Mouse (Mus musculus) bone marrow, adult 2 months (tissue): Measurements from ENCODE around the gene Cdh26. TPM values are rescaled to one million over a fixed set of nuclear protein-coding genes. Genes with fewer than 3 reads are reported as not detected.

Experiments used
- H3K27ac ChIP-seq: fragments of 200-500 bp; 2 replicates; pipeline ENCODE4 v1.5.1; 2012; ENCODE audit warnings: low read depth, mild to moderate bottlenecking, control low read depth, inconsistent platforms, low read length; ENCODE audit not compliant: control insufficient read depth, poor library complexity, insufficient read depth
- H3K4me1 ChIP-seq: fragments of 200-500 bp; 2 replicates; pipeline ENCODE4 v1.6.1; 2011; ENCODE audit warnings: low read length; ENCODE audit not compliant: control insufficient read depth, insufficient read depth
- H3K4me3 ChIP-seq: fragments of 200-500 bp; replicated peaks from 2 replicates; pipeline ENCODE3; 2011; ENCODE audit warnings: mild to moderate bottlenecking, low read depth, low read length, control low read depth; ENCODE audit not compliant: control insufficient read depth
- CTCF ChIP-seq: fragments of 200-500 bp; IDR thresholded peaks from 2 replicates; pipeline ENCODE4 v1.5.1; 2011; ENCODE audit warnings: low read length, control low read depth; ENCODE audit not compliant: control insufficient read depth, insufficient read depth
- POLR2A ChIP-seq: fragments of 200-500 bp; IDR thresholded peaks from 2 replicates; pipeline ENCODE4 v1.6.1; 2011; ENCODE audit warnings: low read depth, mild to moderate bottlenecking, control low read depth, low read length, borderline replicate concordance; ENCODE audit not compliant: control insufficient read depth
- WGBS: fragments of 180-500 bp; shearing (Covaris S2); methylation state at CpG from one replicate; pipeline ENCODE4 v1.1.7; 2018; 5-methylcytosine and 5-hydroxymethylcytosine counted together
- polyA plus RNA-seq: library from polyadenylated mRNA; stranded (reverse); fragments of >200 nt; gene quantifications from 2 replicates; pipeline ENCODE4 v1.2.4, GENCODE M21; 2011; ENCODE audit warnings: low replicate concordance; ENCODE audit not compliant: missing spikeins, insufficient read depth, insufficient read length

The Cdh26 gene
- polyA plus RNA-seq, result not detected in 2 replicates

DNA sequence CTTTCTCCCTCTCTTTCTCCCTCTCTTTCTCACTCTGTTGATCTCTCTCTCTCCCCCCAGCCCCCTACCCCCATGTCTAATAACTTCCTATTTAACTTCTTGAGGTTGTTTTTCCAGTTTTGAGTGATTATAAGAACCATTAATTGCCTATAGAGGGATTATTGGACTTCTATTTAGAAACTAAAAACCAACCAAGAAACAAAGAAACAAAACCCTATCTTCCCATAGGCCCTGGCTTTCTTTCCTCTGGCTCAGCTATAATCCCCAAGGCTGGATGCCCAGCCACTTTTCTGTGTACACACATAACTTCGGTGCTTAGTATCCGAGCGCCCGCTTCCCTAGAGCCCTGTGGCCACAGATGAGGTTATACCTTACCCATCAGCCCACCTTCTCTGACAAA lies at the start of gene Cdh26:
Gene Cdh26 (plus strand): TSS at position 301 of the 400 bp plus-strand sequence.
- no peaks in the 10 kb centered on the region; the same call in 1 of the 2 replicates for H3K4me1 ChIP-seq
- 86% methylated on average over 4 of the region's 4 CpGs for WGBS
- TF ChIP-seq POLR2A (no peak), CTCF (no peak)

DNA sequence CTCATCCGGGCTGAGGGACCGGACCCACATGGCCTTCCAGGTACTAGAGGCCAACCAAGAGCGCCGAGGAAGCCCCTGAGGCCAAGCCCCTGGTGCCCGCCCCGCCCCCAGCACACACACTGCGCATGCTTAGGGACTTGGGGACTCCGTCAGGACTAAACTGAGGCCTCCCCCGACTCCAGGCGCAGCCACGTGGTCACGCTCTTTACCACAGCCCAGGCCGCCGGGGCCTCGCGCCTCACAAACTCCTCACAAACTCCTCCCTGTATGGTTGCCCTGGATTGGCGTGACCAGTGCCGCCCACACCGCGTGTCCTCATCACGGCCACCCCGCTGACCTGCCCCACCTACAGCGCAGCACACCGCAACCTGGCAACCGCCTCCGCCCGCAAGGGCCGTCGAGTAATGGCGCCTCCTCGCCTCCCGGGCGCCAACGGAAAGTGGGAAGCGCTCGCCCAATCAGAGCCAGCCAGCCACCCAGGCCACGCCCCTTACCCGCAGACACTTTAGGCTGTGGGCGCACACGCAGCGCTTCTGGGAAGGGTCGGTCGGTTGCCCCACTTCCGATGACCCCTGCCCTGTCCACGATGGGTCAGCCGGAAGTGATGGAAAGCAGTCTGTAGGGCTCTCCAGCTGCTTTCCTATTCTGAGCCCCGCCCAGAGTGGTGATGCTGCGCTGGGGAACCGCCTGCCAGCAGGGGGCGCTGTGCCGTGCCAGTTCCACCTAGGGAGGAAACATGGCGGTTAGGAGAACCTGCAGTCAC lies 23.1 kb upstream of the Cdh26 start, which contains the start of gene Sycp2:
Gene Sycp2 (minus strand): TSS at position 633 of the 763 bp plus-strand sequence.
- WGBS, result 82% methylated on average over 52 of the region's 52 CpGs
- Histone ChIP-seq H3K4me3 (no peak within 1 kb of the TSS), H3K4me1 (no peaks in the 10 kb centered on the region; the same call in 1 of the 2 replicates), H3K27ac (no peak within 1 kb of the TSS)
- TF ChIP-seq POLR2A (no peak), CTCF (peak; percentile 47; the same call in 1 of the 2 replicates)

More for the DNA sequence above, at the start of gene Cdh26:
- no peak within 1 kb of the TSS for H3K4me3 ChIP-seq
- H3K27ac ChIP-seq, result no peak within 1 kb of the TSS

DNA sequence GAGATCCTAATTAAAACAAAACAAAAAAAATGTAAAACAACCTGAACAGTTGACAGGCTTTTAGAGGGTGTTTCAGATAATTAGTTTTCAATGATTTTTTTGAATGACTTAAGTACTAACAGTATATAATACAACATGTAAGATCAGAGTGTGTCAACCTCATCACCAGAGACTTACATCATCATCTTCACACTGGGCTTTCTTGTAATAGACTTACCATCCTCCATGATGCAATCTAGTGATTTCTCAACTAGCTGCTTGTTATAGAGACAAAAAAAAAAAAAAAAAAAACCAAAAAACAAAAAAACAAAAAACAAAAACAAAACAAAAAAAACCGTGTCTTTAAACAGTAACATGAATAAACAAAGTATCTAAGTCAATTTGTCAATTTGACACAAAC lies 21.3 kb upstream of the Cdh26 start:
- no peak overlapping the region for H3K4me3 ChIP-seq
- no peak overlapping the region for H3K27ac ChIP-seq
- WGBS, result 28% methylated on average over 1 of the region's 1 CpGs
- no peak for TF ChIP-seq CTCF
- no peak for TF ChIP-seq POLR2A
- peaks cover 2% of the 10 kb centered on the region for H3K4me1 ChIP-seq

DNA sequence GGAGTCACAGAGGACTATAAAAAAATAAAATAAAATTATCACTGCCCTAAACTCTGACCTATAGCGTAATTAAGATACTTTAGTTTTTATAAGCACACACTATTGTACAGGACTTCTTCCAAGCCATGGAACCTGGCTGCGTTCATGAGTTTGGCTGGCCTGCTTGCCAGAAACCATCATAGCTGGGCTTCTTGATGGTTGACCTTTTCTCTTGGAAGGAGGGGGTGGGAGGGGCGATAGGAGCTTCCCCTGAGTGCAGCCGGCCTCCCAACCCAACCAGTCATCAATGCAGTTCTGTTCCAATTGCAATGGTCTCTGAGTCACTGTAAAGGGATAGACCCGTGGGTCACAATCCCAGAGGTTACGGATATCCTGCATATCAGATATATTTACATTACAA lies 20.0 kb upstream of the Cdh26 start:
- no peak overlapping the region for H3K4me3 ChIP-seq
- no peak for TF ChIP-seq CTCF
- TF ChIP-seq POLR2A, result no peak
- WGBS, result 77% methylated on average over 6 of the region's 6 CpGs
- H3K4me1 ChIP-seq, result peaks cover 2% of the 10 kb centered on the region
- no peak overlapping the region for H3K27ac ChIP-seq

DNA sequence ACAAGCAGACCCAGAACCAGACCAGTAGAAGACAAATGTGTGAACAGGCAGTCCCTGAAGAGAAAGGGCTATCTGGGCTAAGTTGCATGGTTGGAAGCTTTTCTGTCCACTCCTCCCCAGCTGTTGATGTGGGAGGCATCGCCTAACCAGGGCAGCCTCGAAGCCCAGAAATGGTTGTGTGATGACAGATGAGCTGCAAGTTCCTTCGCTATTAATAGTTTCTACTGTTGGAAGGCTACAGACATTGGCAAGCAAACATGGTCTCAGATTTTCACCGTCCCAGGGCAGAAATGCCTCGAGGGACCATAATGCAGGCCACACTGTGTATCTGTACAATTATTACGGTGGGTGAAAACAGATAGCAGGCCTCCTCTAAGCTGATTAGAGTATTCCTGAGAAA lies 17.7 kb upstream of the Cdh26 start:
- peaks cover 2% of the 10 kb centered on the region for H3K4me1 ChIP-seq

DNA sequence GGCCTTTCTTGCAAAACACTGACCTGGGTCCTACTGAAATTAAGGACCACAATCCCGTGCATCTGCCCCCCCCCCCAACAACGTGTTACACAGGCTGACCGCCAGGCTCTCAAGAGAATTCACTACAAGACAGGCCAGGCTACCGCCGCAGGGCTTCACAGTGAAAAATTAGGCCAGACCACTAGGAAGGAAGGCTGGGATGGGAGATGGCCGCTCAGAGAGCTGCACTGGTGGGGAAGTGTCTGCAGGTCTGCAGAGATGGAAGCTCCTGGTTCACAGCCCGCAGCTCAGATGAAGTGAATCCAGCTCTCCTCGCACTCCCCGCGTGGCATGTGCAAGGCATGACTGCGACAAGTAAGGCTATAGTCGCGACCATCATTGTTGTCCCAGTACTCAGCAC lies 17.2 kb upstream of the Cdh26 start:
- no peak overlapping the region for H3K27ac ChIP-seq
- WGBS, result 80% methylated on average over 13 of the region's 13 CpGs
- TF ChIP-seq CTCF, result no peak
- no peak for TF ChIP-seq POLR2A
- H3K4me1 ChIP-seq, result peaks cover 2% of the 10 kb centered on the region
- H3K4me3 ChIP-seq, result peak overlapping the region; percentile 81

More for the DNA sequence above, 17.7 kb upstream of the Cdh26 start:
- WGBS, result 65% methylated on average over 6 of the region's 6 CpGs
- TF ChIP-seq CTCF, result no peak
- TF ChIP-seq POLR2A, result no peak
- no peak overlapping the region for H3K27ac ChIP-seq
- no peak overlapping the region for H3K4me3 ChIP-seq

DNA sequence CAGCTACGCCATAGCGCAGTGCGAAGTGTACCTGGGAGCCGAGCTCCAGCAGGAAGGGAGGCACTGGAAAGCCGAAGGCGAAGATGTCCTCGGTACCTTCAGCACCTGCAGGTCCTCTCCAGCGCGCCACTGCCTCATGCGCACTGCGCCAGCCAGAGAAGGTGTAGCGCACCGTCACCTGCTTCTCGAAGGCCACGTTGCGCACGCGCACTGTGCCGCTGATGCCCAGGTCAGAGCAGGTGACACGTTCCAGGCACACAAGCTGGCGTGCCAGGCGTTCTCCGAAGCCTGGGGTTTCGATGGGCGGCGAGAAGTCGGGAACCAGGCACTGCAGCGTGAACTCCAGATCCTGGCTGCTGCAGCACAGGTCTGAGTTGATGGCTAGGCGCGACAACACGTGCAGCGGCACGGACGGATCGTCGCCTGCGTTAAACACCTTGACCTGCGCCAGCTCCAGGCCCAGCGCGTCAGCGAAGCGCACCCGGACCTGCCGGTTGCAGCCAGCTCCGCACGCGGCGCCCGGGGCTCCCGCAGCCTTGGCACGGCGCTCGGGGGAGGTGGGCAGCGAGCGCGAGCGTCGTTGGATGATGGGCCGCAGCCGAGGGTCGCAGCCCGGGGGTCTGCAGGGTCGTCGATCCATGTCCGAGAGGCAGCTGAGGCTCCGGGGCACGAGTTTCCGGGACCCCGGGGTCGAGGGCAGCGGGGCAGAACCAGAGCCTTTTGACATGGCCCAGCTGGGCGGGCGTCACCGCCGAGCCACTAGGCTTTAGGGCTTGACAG lies 16.7 kb upstream of the Cdh26 start:
- TF ChIP-seq POLR2A (peak; percentile 13; the same call in 1 of the 2 replicates), CTCF (no peak)
- H3K27ac ChIP-seq, result peak overlapping the region; percentile 97
- H3K4me1 ChIP-seq, result peaks cover 2% of the 10 kb centered on the region
- WGBS, result 21% methylated on average over 75 of the region's 75 CpGs
- peak overlapping the region; percentile 81 for H3K4me3 ChIP-seq
